Mouse (Mus musculus): ENCODE data around the gene Txnrd1.

- no peak for TF ChIP-seq GATA1 (IDR thresholded peaks at IDR 0.05; ENCODE audit: borderline replicate concordance, low read length)
- no peak for TF ChIP-seq FLI1 (IDR thresholded peaks at IDR 0.05; ENCODE audit: low read length)
These were observed 16.2 kb upstream of the Txnrd1 start for GRCm38 (mm10) chr10:82817514-82817913.

All from megakaryocyte, embryonic 14.5 days (primary cell).